Mouse (Mus musculus): ENCODE measurements around the gene Psg16.
"Not testable (repeated sequence)": the region's sequence is repeated elsewhere in the genome, so short reads cannot be mapped to it uniquely, and the experiment has no call there.

Gene Psg16

GRCm38 (mm10) chr7:17056081-17056581 is 17.7 kb upstream of the Psg16 start:
- peak; percentile 91 for DNase-seq

GRCm38 (mm10) chr7:17056601-17057523 is 17.0 kb upstream of the Psg16 start:
- no peak for DNase-seq

GRCm38 (mm10) chr7:17058071-17058689 is 15.7 kb upstream of the Psg16 start:
- DNase-seq = peak; percentile 64

GRCm38 (mm10) chr7:17058816-17059462 is 14.9 kb upstream of the Psg16 start:
- no peak for DNase-seq

- no peak for DNase-seq
Measured at GRCm38 (mm10) chr7:17059463-17059844, 14.4 kb upstream of the Psg16 start.

GRCm38 (mm10) chr7:17060031-17060781 is 13.6 kb upstream of the Psg16 start:
- DNase-seq = peak; percentile 78

GRCm38 (mm10) chr7:17060782-17061605 is 12.8 kb upstream of the Psg16 start:
- DNase-seq = no peak

GRCm38 (mm10) chr7:17062389-17062788 is 11.5 kb upstream of the Psg16 start, which contains the start of gene Hif3a:
Gene Hif3a, minus strand, starts transcription at chr7:17062427.
- no peak for DNase-seq

- DNase-seq = no peak
Measured at GRCm38 (mm10) chr7:17062845-17063244, 11.0 kb upstream of the Psg16 start.

- no peak for DNase-seq
Measured at GRCm38 (mm10) chr7:17065620-17066019, 8.2 kb upstream of the Psg16 start.

GRCm38 (mm10) chr7:17066412-17066811 is 7.4 kb upstream of the Psg16 start:
- peak; percentile 80 for DNase-seq

GRCm38 (mm10) chr7:17067000-17067399 is 6.8 kb upstream of the Psg16 start:
- DNase-seq = no peak

GRCm38 (mm10) chr7:17067651-17068050 is 6.2 kb upstream of the Psg16 start:
- not testable (repeated sequence) for DNase-seq

GRCm38 (mm10) chr7:17073513-17073903 is 332 bp upstream of the Psg16 start:
- DNase-seq = no peak

GRCm38 (mm10) chr7:17076542-17076941 is 2.7 kb downstream of the Psg16 start:
- DNase-seq = no peak

- no peak for DNase-seq
Measured at GRCm38 (mm10) chr7:17078076-17078654, 4.3 kb downstream of the Psg16 start.

- no peak for DNase-seq
Measured at GRCm38 (mm10) chr7:17082766-17083165, 8.9 kb downstream of the Psg16 start.

GRCm38 (mm10) chr7:17087731-17088130 is 13.9 kb downstream of the Psg16 start:
- no peak for DNase-seq

- no peak for DNase-seq
Measured at GRCm38 (mm10) chr7:17090058-17090585, 16.3 kb downstream of the Psg16 start.

- DNase-seq = no peak
Measured at GRCm38 (mm10) chr7:17091280-17091679, 17.4 kb downstream of the Psg16 start.

- not testable (repeated sequence) for DNase-seq
Measured at GRCm38 (mm10) chr7:17101631-17102030, 27.8 kb downstream of the Psg16 start.

All from right cerebral cortex, postnatal 25 days (tissue).